Mouse (Mus musculus) ES-E14 (cell line): ENCODE measurements around the gene Spata3. TPM values are rescaled to one million over a fixed set of nuclear protein-coding genes. Genes with fewer than 3 reads are reported as not detected.
A peak's percentile ranks its signal among the peaks of the same experiment; 100 is the strongest.

ENCODE experiments used
- DNase-seq: peaks from one replicate; pipeline ENCODE4 v3.0.0-alpha.2; 2013; ENCODE audit warnings: low read depth, low spot score
- H3K27ac ChIP-seq: 2 replicates; pipeline ENCODE4 v1.5.1; 2012; ENCODE audit warnings: low read depth, mild to moderate bottlenecking, low read length, moderate library complexity, mixed read lengths; ENCODE audit not compliant: poor library complexity, insufficient read depth, severe bottlenecking
- H3K36me3 ChIP-seq: 2 replicates; pipeline ENCODE4 v1.6.1; 2012; ENCODE audit warnings: mild to moderate bottlenecking, low read length, moderate library complexity, mixed read lengths; ENCODE audit not compliant: control insufficient read depth, poor library complexity, insufficient read depth, severe bottlenecking
- H3K4me1 ChIP-seq, 2 experiments: fragments of 150-350 bp in 1 of 2; sonication (generic) in 1 of 2; 2 replicates each; pipeline ENCODE4 v1.6.1; 2012; ENCODE audit warnings: low read length in 2 of 2, mild to moderate bottlenecking in 1 of 2, mixed read lengths in 1 of 2; ENCODE audit not compliant: control insufficient read depth in 2 of 2, insufficient read depth in 2 of 2, poor library complexity in 1 of 2
- H3K4me3 ChIP-seq, 2 experiments: fragments of 150-350 bp in 1 of 2; sonication (generic) in 1 of 2; 2 replicates each; pipeline ENCODE4 v1.5.1; 2012; ENCODE audit warnings: low read length in 2 of 2, low read depth in 1 of 2, mild to moderate bottlenecking in 1 of 2, mixed read lengths in 1 of 2; ENCODE audit not compliant: insufficient read depth in 1 of 2, poor library complexity in 1 of 2, severe bottlenecking in 1 of 2
- H3K9ac ChIP-seq: 2 replicates; pipeline ENCODE4 v1.6.1; 2012; ENCODE audit warnings: low read depth, mild to moderate bottlenecking, low read length, mixed read lengths; ENCODE audit not compliant: poor library complexity, insufficient read depth, severe bottlenecking
- H3K9me3 ChIP-seq: fragments of 150-350 bp; sonication (generic); 2 replicates; pipeline ENCODE4 v1.6.1; 2012; ENCODE audit warnings: low read depth, mild to moderate bottlenecking, low read length; ENCODE audit not compliant: control insufficient read depth, insufficient read depth
- CHD2 ChIP-seq: IDR thresholded peaks from 2 replicates; pipeline ENCODE4 v1.6.1; 2014; ENCODE audit warnings: mild to moderate bottlenecking, low read depth, low read length, inconsistent platforms
- HCFC1 ChIP-seq: IDR thresholded peaks from 2 replicates; pipeline ENCODE4 v1.6.1; 2012; ENCODE audit warnings: low read length, inconsistent platforms, borderline replicate concordance; ENCODE audit not compliant: insufficient read depth
- MAFK ChIP-seq: IDR thresholded peaks from 2 replicates; pipeline ENCODE4 v1.6.1; 2014; ENCODE audit warnings: mild to moderate bottlenecking, low read depth, low read length, inconsistent platforms; ENCODE audit not compliant: insufficient read depth
- ZC3H11A ChIP-seq: IDR thresholded peaks from 2 replicates; pipeline ENCODE4 v1.6.1; 2012; ENCODE audit warnings: low read depth, mild to moderate bottlenecking, inconsistent platforms, low read length, borderline replicate concordance
- ZNF384 ChIP-seq: IDR thresholded peaks from 2 replicates; pipeline ENCODE4 v1.6.1; 2012; ENCODE audit warnings: low read depth, low read length, inconsistent platforms
- in situ Hi-C, 2 experiments: fragments of 600-800 bp; cut with MboI; formaldehyde crosslinking; loops; one replicate each; pipeline ENCODE4 v1.15.1; 2025; ENCODE audit warnings: low sequenced_read_pairs in 2 of 2, inconsistent platforms in 1 of 2; ENCODE audit not compliant: unreplicated experiment in 2 of 2
- total RNA-seq: library from RNA; depleted of rRNA; stranded (reverse); fragments of 300-350 nt; gene quantifications from 2 replicates; pipeline ENCODE4 v1.2.3, GENCODE M21; 2012

Gene Spata3
- total RNA-seq, 1 experiment: not detected

DNA sequence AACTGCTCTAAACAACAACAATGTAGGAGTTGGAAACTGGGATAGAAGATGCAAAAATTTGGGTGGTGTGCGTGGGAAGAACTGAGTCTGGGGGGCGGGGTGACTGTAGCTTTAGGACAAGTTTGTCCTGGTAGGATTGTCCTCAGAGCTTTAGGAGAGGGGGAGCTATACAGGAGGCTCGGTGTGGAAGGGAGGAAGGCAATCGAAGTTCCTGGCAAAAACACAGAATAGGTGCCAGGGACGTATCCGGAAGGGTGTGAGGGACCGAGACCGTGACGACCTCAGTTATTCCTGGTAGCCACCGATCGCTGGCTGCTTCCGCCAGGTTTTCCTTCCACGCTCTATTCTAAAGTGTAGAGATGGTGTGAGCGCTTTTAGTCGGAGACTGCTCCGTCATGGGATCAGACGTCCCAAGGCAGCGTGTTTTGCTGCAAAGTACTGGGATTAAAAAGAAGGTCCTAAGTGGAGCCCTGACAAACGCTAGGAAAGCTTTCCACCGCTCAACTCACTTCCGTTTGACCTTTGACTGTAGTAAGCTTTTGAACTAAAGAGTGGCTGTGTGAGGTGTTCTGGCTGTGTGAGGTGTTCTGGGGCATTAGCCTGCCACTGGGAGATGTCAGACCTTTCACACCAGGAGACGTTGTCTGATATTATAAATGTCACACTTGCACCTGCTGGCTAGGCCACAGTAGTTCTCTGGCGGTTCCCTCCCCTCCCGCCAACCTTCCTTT lies 30.4 kb downstream of the Spata3 start:
- 0 out of 4 replicates have a peak overlapping the region, but pooled peaks of 1 of the 2 experiments have one; percentile 4 for H3K4me3 ChIP-seq
- no peak for TF ChIP-seq ZNF384
- no peak for TF ChIP-seq CHD2
- no peak for TF ChIP-seq HCFC1
- TF ChIP-seq ZC3H11A: no peak
- no peak for TF ChIP-seq MAFK
- H3K9ac ChIP-seq: no peak overlapping the region
- peaks cover 0 to 5% of the 10 kb centered on the region in 2 experiments; a peak in 2 of 4 replicates for H3K4me1 ChIP-seq
- DNase-seq: no peak
- no peaks in the 10 kb centered on the region for H3K9me3 ChIP-seq
- no peaks in the 10 kb centered on the region for H3K36me3 ChIP-seq
- in situ Hi-C loops: no loop called here
- no peak overlapping the region for H3K27ac ChIP-seq

DNA sequence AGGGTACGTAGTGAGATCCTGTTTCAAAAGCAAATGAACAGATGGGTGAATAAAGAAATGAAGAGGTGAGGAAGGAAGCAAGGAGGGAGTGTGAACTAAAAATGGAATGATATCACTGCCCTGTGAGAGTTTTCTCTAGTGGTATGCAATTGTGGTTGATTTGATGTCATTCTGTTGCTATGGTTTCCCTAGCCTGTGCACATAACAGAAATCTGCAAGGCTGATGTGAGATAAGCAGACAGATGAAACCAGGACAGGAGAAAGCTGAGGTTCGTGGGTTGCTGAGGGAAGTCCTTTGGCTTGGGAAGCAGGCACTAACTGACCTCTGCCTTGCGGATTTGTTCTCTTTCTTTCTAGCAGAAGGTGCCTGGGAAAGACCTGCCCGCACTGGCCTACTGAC lies 31.6 kb downstream of the Spata3 start:
- TF ChIP-seq CHD2 (no peak), ZNF384 (no peak), ZC3H11A (no peak), HCFC1 (no peak), MAFK (no peak)
- Histone ChIP-seq H3K27ac (no peak overlapping the region), H3K9ac (no peak overlapping the region), H3K4me1 (peaks cover 0 to 5% of the 10 kb centered on the region in 2 experiments; a peak in 2 of 4 replicates), H3K9me3 (no peaks in the 10 kb centered on the region), H3K4me3 (no peak overlapping the region), H3K36me3 (no peaks in the 10 kb centered on the region)
- in situ Hi-C loops: no loop called here
- DNase-seq: no peak

DNA sequence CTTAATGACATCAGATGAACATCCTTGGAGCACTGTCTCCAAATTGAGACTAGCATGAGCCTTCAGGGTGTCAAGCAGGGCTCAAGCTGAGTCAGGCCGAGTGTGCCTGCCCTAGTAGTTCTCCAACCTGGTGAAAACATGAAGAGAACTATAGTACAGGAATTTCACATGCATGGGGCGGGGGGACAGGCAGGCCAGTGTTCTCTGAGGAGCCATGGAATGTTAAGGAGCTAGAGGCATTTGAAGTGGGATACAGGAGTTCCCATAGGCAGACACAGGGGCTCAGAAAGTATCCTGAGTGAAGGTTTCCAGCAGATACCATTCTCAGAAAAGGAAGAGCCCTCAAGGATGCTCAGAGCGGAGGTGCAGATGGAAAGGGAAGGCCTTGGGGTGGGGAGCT lies 32.1 kb downstream of the Spata3 start:
- no peak overlapping the region for H3K27ac ChIP-seq
- no peaks in the 10 kb centered on the region for H3K9me3 ChIP-seq
- H3K4me1 ChIP-seq: peaks cover 0 to 5% of the 10 kb centered on the region in 2 experiments; a peak in 2 of 4 replicates
- no peak overlapping the region for H3K9ac ChIP-seq
- no peaks in the 10 kb centered on the region for H3K36me3 ChIP-seq
- in situ Hi-C loops: no loop called here
- no peak for DNase-seq
- H3K4me3 ChIP-seq: no peak overlapping the region
- TF ChIP-seq ZNF384 (no peak), MAFK (no peak), CHD2 (no peak), ZC3H11A (no peak), HCFC1 (no peak)

DNA sequence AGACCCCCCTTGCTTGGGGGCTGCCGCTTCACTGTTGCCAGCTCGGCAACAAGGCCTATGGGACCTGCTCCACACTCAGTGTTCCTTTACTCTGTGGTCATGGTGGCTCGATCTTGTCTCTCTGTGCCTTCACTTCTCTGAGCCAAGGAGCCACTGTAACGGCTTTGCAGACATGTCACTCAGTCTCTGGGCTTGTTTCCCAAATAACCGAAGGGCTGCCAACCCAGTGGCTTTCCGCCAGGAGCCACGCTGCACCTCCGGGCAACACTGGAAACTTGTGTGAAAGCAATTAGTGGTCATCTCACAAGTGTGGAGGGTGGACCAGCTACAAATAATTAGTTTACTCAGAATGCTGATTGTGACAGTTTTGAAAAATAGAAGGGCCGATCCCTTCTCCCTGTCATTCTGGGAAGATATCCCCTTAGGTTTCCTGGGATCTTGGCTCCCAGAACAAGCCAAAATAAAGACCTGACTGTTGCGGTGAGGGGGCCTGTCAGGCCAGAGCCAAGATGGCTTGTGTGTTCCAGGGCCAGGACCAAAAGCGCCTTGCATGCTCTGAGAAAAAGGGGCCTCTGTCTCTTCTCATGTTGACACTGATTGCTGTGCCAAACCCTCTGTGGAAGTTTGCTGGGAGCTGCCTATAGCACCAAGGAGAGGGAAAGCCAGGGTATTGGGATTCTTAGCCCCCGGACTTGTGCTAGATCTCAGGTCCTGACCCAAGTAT lies 36.7 kb downstream of the Spata3 start:
- Histone ChIP-seq H3K4me1 (no peaks in the 10 kb centered on the region), H3K9me3 (no peaks in the 10 kb centered on the region), H3K27ac (no peak overlapping the region), H3K9ac (no peak overlapping the region), H3K4me3 (no peak overlapping the region), H3K36me3 (no peaks in the 10 kb centered on the region)
- in situ Hi-C loops: no loop called here
- TF ChIP-seq CHD2 (no peak), MAFK (no peak), ZNF384 (no peak), HCFC1 (no peak), ZC3H11A (no peak)
- DNase-seq: no peak
